Mouse (Mus musculus) embryonic facial prominence, embryonic 10.5 days (tissue): Measurements from ENCODE around the gene Prkar1b. TPM values are rescaled to one million over a fixed set of nuclear protein-coding genes. Genes with fewer than 3 reads are reported as not detected.

Experiments used
- DNase-seq: peaks from one replicate; pipeline ENCODE4 v3.0.0-alpha.2; 2017; ENCODE audit warnings: low spot score
- H3K27ac ChIP-seq: fragments of 300-500 bp; sonication (generic); replicated peaks from 2 replicates; pipeline ENCODE4 v1.5.1; 2016; ENCODE audit warnings: mild to moderate bottlenecking
- H3K27me3 ChIP-seq: fragments of 300-500 bp; sonication (generic); replicated peaks from 2 replicates; pipeline ENCODE4 v1.6.1; 2016; ENCODE audit warnings: low read depth, mild to moderate bottlenecking; ENCODE audit not compliant: poor library complexity, severe bottlenecking
- H3K36me3 ChIP-seq: fragments of 300-500 bp; sonication (generic); replicated peaks from 2 replicates; pipeline ENCODE4 v1.6.1; 2016; ENCODE audit warnings: mild to moderate bottlenecking, moderate library complexity
- H3K4me1 ChIP-seq: fragments of 300-500 bp; sonication (generic); 2 replicates; pipeline ENCODE4 v1.6.1; 2016
- H3K4me3 ChIP-seq: fragments of 300-500 bp; sonication (generic); 2 replicates; pipeline ENCODE4 v1.5.1; 2016; ENCODE audit warnings: mild to moderate bottlenecking, moderate library complexity
- H3K9me3 ChIP-seq: fragments of 300-500 bp; sonication (generic); 2 replicates; pipeline ENCODE4 v1.6.1; 2016; ENCODE audit warnings: mild to moderate bottlenecking
- WGBS: fragments of 180-500 bp; shearing (Covaris S2); methylation state at CpG from one replicate; pipeline ENCODE4 v1.1.7; 2016; 5-methylcytosine and 5-hydroxymethylcytosine counted together
- polyA plus RNA-seq: library from polyadenylated mRNA; unstranded; fragments of >200 nt; fragmentation: Nextera tagmentation; extraction: Ambion mirVana; gene quantifications from 2 replicates; pipeline ENCODE4 v1.2.1, GENCODE M21; 2016

The Prkar1b gene
- polyA plus RNA-seq, 1 experiment from 2014 or later: 9.0 TPM

DNA sequence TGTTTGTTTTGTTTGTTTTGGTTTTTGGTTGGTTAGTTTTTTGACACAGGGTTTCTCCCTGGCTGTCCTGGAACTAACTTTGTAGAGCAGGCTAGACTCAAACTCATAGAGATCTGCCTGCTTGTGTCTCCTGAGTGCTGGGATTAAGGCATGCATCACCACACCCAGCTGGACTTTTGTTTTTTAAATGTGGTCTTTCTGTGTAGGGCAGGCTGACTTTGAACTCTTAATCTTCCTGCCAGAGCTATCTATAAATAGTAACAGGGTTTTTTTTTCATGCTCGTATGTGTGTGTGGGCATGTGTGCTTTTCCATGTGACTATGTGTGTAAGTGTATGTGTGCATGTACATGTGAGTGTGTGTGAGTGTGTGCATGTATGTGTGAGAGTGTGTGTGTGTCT, 17.7 kb upstream of the Prkar1b start:
- Histone ChIP-seq H3K4me1 (no peaks in the 10 kb centered on the region), H3K4me3 (no peak overlapping the region), H3K9me3 (no peaks in the 10 kb centered on the region), H3K36me3 (peaks cover 98% of the 10 kb centered on the region), H3K27me3 (no peaks in the 10 kb centered on the region), H3K27ac (no peak overlapping the region)
- 91% methylated on average over 1 of the region's 1 CpGs for WGBS
- no peak for DNase-seq

DNA sequence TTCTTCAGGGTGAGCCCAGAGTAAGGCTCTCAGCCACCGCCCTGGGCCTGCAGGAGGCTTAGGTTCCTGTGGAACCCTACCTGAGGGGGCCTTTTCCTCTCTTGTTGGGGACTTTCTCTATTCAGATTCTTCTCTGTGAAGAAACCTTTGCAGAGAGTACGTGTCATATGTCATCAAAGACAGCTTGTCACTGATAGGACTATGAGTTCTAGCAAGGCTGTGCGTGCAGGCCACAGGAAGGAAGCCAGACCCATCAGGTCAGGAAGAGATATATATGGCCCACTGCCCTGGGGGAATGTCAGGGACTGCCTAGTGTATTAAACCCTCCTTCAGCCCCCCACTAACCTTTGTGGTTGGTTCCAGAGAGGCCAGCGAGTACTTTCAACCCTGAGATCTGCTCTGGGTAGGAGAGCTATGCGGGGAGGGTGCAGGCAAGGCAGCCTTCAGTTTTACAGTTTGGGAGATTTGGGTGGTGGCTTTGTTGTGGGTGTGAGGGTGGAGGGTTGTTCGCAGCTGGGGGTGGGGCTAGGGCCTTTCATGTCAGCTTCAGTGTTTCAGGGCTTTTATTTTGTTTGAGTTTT, 17.1 kb upstream of the Prkar1b start:
- H3K27ac ChIP-seq: no peak overlapping the region
- WGBS: 88% methylated on average over 6 of the region's 6 CpGs
- H3K4me3 ChIP-seq: no peak overlapping the region
- H3K4me1 ChIP-seq: no peaks in the 10 kb centered on the region
- peaks cover 98% of the 10 kb centered on the region for H3K36me3 ChIP-seq
- H3K9me3 ChIP-seq: no peaks in the 10 kb centered on the region
- H3K27me3 ChIP-seq: no peaks in the 10 kb centered on the region
- no peak for DNase-seq

DNA sequence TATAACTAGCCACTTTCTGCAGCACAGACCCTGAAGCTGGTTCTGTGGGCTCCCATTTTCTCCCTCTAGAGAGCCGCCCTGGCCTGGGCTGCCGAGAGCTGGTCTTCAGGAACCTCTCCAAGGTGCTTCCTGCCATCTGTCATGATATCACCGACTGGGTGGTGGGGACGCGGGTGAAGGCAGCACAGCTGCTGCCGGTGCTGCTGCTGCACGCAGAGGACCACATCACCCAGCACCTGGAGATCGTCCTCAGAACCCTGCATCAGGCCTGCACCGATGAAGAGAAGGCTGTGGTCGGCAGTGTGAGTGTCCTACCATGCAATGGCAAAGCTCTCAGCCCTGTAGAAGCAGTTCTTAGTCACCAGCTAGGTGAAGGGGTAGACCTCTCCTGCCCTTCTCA, 11.8 kb upstream of the Prkar1b start:
- H3K27ac ChIP-seq: no peak overlapping the region
- 87% methylated on average over 10 of the region's 10 CpGs for WGBS
- H3K27me3 ChIP-seq: no peaks in the 10 kb centered on the region
- H3K4me3 ChIP-seq: no peak overlapping the region
- no peaks in the 10 kb centered on the region for H3K4me1 ChIP-seq
- H3K9me3 ChIP-seq: no peaks in the 10 kb centered on the region
- DNase-seq: no peak
- H3K36me3 ChIP-seq: peaks cover 87% of the 10 kb centered on the region

DNA sequence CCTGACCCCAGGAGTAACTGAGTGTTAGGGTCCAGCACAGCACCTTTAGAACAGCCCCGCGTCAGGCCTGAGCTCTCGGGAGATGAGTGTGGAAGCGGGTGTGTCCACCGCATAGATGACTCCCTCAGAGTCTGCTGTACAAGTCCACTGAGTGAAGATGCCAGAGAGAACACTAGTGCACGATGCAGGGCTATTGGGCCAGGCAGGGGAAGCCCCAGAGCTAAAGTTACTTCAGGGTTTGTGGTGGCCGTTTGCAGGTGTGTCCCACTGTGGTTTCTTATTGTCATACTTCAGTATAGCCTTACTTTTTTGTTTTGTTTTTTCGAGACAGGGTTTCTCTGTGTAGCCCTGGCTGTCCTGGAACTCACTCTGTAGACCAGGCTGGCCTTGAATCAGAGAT, 11.1 kb upstream of the Prkar1b start:
- Histone ChIP-seq H3K9me3 (no peaks in the 10 kb centered on the region), H3K36me3 (peaks cover 87% of the 10 kb centered on the region), H3K27ac (no peak overlapping the region), H3K4me3 (no peak overlapping the region), H3K27me3 (no peaks in the 10 kb centered on the region), H3K4me1 (no peaks in the 10 kb centered on the region)
- no peak for DNase-seq
- 92% methylated on average over 8 of the region's 8 CpGs for WGBS

DNA sequence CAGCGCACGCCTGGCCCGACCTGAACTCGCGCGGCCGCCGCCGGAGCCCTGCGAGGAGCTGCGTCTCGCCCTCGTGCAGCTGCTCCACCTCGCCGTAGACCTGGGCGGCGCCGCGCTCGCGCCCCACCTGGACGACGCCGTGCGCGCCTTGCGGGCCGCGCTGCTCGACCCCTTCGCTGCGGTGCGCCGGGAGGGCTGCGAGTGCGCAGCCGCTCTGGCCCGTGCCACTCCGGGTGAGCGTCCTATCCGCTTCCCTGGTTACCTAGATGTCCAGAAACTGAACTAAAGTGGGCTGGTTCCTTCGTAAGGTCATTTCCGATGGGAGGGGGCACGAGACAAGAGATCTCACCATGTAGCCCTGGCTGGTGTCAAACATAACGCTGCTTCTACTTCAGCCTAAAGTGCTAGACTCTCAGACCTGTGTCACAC, 816 bp upstream of the Prkar1b start:
- Histone ChIP-seq H3K27me3 (no peaks in the 10 kb centered on the region), H3K27ac (peak overlapping the region; percentile 84), H3K36me3 (peaks cover 41% of the 10 kb centered on the region), H3K9me3 (no peaks in the 10 kb centered on the region), H3K4me3 (peak overlapping the region; percentile 91), H3K4me1 (peaks cover 24% of the 10 kb centered on the region)
- DNase-seq: peak; percentile 58
- under 1% methylated on average over 44 of the region's 45 CpGs for WGBS

DNA sequence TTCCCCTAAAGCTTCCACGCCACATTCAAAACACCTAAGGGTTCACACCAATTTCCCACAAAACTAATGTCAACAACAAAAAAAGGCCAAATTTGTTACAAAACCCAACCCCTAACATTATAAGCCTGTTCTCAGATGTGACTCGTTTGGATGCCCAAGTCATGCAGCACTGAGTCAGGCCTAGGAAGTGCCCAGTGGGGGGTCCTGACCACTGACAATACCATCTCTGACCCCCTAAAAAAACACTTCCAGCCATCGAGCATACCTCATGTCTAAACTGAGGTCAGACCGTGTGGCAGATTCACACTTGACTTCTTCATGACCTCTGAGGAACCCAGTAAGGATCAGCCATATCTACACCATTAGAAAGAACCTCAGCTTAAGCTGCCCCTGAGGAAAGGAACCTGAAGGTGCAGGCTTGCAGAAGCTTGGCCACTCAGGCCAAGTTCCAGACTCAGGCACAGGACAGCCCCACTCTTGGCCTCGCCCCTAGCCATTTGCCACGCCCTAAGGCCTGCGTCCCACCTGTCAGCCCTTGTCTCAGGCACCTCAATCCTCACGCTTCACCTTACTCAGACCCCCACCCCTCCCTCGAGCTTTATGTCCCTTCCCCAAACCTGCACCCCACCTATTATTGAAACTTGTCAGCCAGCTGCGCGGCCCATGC, 662 bp downstream of the Prkar1b start:
- 25% methylated on average over 11 of the region's 11 CpGs for WGBS
- peaks cover 24% of the 10 kb centered on the region for H3K4me1 ChIP-seq
- H3K4me3 ChIP-seq: peak overlapping the region; percentile 91
- peaks cover 29% of the 10 kb centered on the region for H3K36me3 ChIP-seq
- no peaks in the 10 kb centered on the region for H3K27me3 ChIP-seq
- no peak for DNase-seq
- no peaks in the 10 kb centered on the region for H3K9me3 ChIP-seq
- peak overlapping the region; percentile 84 for H3K27ac ChIP-seq

DNA sequence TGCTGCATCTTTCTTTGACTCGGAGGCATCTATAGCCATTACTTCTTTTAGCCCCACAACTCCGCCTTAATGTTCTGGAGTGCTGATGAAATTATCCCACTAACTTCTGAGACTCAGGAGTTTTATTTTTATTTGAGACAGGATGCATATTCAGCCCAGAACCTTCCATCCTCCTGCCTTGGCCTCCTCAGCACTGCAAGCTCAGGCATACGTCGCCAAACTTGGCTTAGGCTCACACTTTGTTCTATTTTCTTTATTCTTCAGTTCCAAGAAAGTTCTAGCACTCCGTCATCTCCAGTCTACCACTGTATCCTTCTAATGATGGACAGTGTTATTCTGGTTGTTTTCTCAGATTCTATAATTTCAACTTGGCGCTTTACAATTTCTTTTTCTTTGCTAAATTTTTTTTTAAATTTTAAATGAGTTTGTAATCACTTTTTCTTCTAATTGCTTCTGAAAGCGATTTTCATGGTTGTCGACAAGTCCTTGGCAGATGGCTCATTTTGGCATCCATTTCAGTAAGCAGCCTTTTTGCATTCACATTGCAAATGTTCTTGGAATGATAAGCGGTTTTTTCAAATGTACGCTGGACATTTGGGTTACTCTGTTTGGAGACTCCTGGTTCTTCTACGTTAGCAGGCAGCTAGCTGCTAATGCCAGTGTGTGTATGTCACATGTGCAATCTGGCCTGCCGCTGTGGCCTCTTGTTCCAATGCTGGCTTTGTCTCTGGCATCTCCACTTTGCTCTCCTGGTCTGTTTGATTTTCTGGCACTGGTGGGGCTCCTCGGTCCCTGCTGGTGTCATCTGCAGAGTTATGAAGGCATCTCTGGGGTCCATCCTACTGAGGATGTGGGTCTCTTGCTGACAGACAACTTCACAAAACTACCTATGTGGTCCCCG, 2.4 kb downstream of the Prkar1b start:
- peaks cover 12% of the 10 kb centered on the region for H3K36me3 ChIP-seq
- peaks cover 24% of the 10 kb centered on the region for H3K4me1 ChIP-seq
- no peak for DNase-seq
- H3K4me3 ChIP-seq: no peak overlapping the region
- H3K27me3 ChIP-seq: no peaks in the 10 kb centered on the region
- H3K27ac ChIP-seq: no peak overlapping the region
- 95% methylated on average over 14 of the region's 14 CpGs for WGBS
- no peaks in the 10 kb centered on the region for H3K9me3 ChIP-seq

DNA sequence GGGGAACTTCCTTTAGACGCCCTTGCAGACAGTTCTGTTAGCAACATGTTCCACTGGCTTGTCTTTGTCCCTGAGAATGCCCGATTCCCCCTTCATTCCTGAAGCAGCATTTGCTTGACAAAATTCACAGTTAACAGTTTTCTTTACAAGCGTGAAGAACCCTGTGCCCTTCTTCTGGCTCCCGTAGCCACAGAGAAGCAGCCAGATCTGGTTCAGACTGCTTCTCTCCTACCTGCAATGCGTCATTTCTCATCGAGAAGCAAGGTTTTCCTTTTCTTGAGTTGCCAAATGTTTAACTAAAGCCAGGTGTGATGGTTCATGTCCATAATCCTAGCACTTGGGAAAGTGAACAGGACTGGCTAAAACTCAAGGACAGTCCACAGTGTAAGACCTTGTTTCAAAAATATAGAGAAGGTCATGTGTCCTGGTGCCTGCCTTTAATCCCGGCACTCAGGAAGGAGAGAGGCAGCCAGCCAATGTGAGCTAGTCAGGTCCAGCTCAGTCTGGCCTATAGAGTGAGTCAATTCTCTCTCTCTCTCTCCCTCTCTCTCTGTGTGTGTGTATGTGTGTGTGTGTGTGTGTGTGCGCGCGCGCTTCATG, 3.2 kb downstream of the Prkar1b start:
- DNase-seq: no peak
- 91% methylated on average over 11 of the region's 11 CpGs for WGBS
- Histone ChIP-seq H3K9me3 (no peaks in the 10 kb centered on the region), H3K36me3 (0 out of 2 replicates have a peak, but pooled peaks cover 4% of the 10 kb centered on the region), H3K27ac (no peak overlapping the region), H3K4me3 (no peak overlapping the region), H3K4me1 (peaks cover 22% of the 10 kb centered on the region), H3K27me3 (no peaks in the 10 kb centered on the region)

DNA sequence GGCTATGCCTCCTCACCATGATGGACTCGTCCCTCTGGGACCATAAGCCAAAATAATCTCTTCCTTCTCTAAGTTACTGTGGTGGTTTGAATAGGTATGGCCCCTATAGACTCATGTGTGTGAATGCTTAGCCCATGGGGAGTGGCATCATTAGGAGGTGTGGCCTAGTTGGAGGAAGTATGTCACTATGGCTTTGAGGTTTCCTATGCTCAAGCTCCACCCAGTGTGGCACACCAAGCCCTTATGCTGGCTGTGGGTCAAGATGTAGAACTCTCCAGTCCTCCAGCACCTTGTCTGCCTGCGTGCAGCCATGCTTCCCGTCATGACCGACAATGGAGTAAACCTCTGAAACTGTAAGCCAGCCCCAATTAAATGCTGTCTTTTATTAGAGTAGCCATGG, 4.1 kb downstream of the Prkar1b start:
- Histone ChIP-seq H3K27ac (no peak overlapping the region), H3K27me3 (no peaks in the 10 kb centered on the region), H3K36me3 (0 out of 2 replicates have a peak, but pooled peaks cover 3% of the 10 kb centered on the region), H3K4me3 (no peak overlapping the region), H3K4me1 (peaks cover 17% of the 10 kb centered on the region), H3K9me3 (no peaks in the 10 kb centered on the region)
- no peak for DNase-seq
- WGBS: 91% methylated on average over 4 of the region's 4 CpGs

DNA sequence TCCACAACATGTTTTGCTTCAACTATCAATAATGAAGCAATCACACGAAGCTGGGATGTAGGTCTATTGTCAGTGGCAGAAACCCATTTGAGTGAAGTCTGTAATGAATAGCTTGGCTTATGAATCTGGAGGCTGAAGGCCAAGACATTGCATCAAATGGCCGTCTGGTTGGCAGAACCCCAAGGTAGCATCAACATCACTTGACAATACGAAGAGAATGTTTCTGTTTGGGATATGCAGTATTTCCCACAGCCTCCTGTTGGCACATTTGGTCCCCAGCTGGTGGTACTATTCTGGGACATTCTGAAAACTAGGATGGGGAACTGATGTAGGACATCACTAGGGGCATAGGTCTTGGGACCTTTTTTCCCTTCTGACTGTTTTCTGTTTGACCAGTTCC, 5.9 kb downstream of the Prkar1b start:
- WGBS: 88% methylated on average over 3 of the region's 3 CpGs
- peaks cover 4% of the 10 kb centered on the region; the same call in 1 of the 2 replicates for H3K4me1 ChIP-seq
- no peaks in the 10 kb centered on the region for H3K9me3 ChIP-seq
- no peak for DNase-seq
- H3K36me3 ChIP-seq: 0 out of 2 replicates have a peak, but pooled peaks cover 3% of the 10 kb centered on the region
- no peaks in the 10 kb centered on the region for H3K27me3 ChIP-seq
- no peak overlapping the region for H3K4me3 ChIP-seq
- H3K27ac ChIP-seq: no peak overlapping the region

DNA sequence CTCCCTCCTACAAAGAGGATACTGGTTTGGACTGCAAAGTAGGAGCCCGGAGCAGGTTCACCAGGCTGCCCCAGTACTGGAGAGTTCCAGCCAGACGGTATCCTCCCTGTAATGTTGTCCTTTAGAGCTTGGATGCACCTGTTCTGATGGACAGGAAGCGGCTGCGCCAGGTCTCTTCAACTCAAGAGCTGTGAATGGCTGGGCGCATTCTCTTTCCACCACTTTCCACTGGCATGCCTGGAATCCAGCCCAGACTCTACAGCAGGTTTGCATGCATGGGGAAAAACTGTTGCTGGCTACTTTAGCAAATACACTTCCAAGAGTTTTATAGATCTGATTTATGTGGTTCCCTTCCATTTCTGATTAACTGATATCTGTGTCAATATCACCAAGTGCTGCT, 8.5 kb downstream of the Prkar1b start:
- H3K9me3 ChIP-seq: no peaks in the 10 kb centered on the region
- 0 out of 2 replicates have a peak, but pooled peaks cover 3% of the 10 kb centered on the region for H3K36me3 ChIP-seq
- no peak overlapping the region for H3K4me3 ChIP-seq
- 78% methylated on average over 5 of the region's 5 CpGs for WGBS
- no peaks in the 10 kb centered on the region for H3K27me3 ChIP-seq
- DNase-seq: no peak
- 0 out of 2 replicates have a peak, but pooled peaks cover 4% of the 10 kb centered on the region for H3K4me1 ChIP-seq
- no peak overlapping the region for H3K27ac ChIP-seq

DNA sequence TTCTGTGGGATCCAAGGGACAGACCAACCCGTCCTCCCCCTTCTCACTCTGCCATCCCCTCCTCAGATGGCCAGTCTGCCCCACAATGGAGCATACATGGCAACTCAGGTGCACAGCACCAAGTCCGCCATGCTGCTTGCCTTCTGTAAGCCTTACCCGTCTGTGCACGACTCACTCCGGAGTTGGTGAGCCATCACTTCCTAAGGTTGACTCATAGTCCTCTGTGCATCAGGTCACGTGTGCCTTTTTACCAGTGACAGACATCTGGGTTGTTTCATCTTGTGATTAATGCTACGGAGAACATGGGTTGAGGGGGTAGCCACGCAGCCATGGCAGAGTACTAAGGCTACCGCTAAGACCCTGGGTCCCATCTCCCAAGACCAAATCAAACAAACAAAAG, 9.2 kb downstream of the Prkar1b start:
- Histone ChIP-seq H3K27me3 (no peaks in the 10 kb centered on the region), H3K9me3 (no peaks in the 10 kb centered on the region), H3K4me1 (0 out of 2 replicates have a peak, but pooled peaks cover 4% of the 10 kb centered on the region), H3K36me3 (0 out of 2 replicates have a peak, but pooled peaks cover 3% of the 10 kb centered on the region), H3K27ac (no peak overlapping the region), H3K4me3 (no peak overlapping the region)
- DNase-seq: no peak
- WGBS: 85% methylated on average over 9 of the region's 9 CpGs
